In genomic region chr5:137305822-137306221, GRCm38 (mm10) we compare ENCODE assay signal across 8 mouse cellular contexts. TPM values are rescaled to one million over a fixed set of nuclear protein-coding genes. Genes with fewer than 3 reads are reported as not detected.
DNase-seq lines count a peak whose midpoint lies in the region; ATAC-seq and TF ChIP-seq lines count a peak whose summit lies in the region.

No protein-coding gene starts in this region.

- no peaks in the 10 kb centered on the region for H3K9me3 ChIP-seq in heart, embryonic 15.5 days (replicated peaks)
- peaks cover 8% of the 10 kb centered on the region for H3K9me3 ChIP-seq in G1E (replicated peaks)
- H3K9me3 ChIP-seq in hindbrain, embryonic 11.5 days (ENCODE audit: control insufficient read depth, low read length), result no peaks in the 10 kb centered on the region
- H3K9me3 ChIP-seq in midbrain, embryonic 12.5 days, result no peaks in the 10 kb centered on the region

- ATAC-seq in heart, embryonic 15.5 days (replicated peaks; ENCODE audit: insufficient number of reproducible peaks, insufficient read depth, low FRiP score, low read depth), result no peak
- ATAC-seq in G1E (ENCODE audit: extremely low read depth, insufficient number of reproducible peaks, low FRiP score, poor library complexity, severe bottlenecking), result no peak
- ATAC-seq in hindbrain, embryonic 11.5 days (ENCODE audit: low FRiP score), result no peak
- ATAC-seq in midbrain, embryonic 12.5 days (ENCODE audit: low FRiP score, low read depth), result no peak

- no peak for DNase-seq in heart, adult 8-10 months (ENCODE audit: low spot score)
- DNase-seq in G1E (ENCODE audit: low spot score), result no peak
- no peak for DNase-seq in hindbrain, embryonic 11.5 days (ENCODE audit: low spot score)
- no peak for DNase-seq in cerebellum, adult 2 months
- DNase-seq in left cerebral cortex, postnatal 10 days (ENCODE audit: extremely low spot score in 1 of 2, low spot score in 2 of 2), result no peak
- DNase-seq in thymus, postnatal 4 days, result no peak

- 65% methylated on average over 3 of the region's 3 CpGs for WGBS in heart, embryonic 15.5 days
- WGBS in hindbrain, embryonic 11.5 days, result 66% methylated on average over 3 of the region's 3 CpGs
- WGBS in midbrain, embryonic 12.5 days, result 70% methylated on average over 3 of the region's 3 CpGs
- WGBS in cerebellum, adult 2 months, result 43% methylated on average over 3 of the region's 3 CpGs

- TF ChIP-seq CTCF in G1E (IDR thresholded peaks at IDR 0.05; ENCODE audit: low read depth, low read length), result no peak
- no peak for TF ChIP-seq CTCF in cerebellum, adult 2 months (IDR thresholded peaks at IDR 0.05; ENCODE audit: borderline replicate concordance, insufficient read depth, low read depth, low read length)

- intact Hi-C loops in left cerebral cortex, postnatal 10 days (cut with DNase I), result no loop called here

- peak overlapping the region; percentile 12; the same call in 1 of the 2 replicates for H3K9ac ChIP-seq in heart, embryonic 15.5 days
- H3K9ac ChIP-seq in hindbrain, embryonic 11.5 days (ENCODE audit: low read depth, low read length), result no peak overlapping the region
- peak overlapping the region; percentile 94; the same call in 1 of the 2 replicates for H3K9ac ChIP-seq in midbrain, embryonic 12.5 days (replicated peaks)

- peak overlapping the region; percentile 64 for H3K4me2 ChIP-seq in heart, embryonic 15.5 days
- H3K4me2 ChIP-seq in hindbrain, embryonic 11.5 days (replicated peaks; ENCODE audit: low read depth, low read length), result peak overlapping the region; percentile 57
- peak overlapping the region; percentile 67 for H3K4me2 ChIP-seq in midbrain, embryonic 12.5 days (replicated peaks)

- peak overlapping the region; percentile 96 for H3K4me3 ChIP-seq in heart, embryonic 15.5 days
- H3K4me3 ChIP-seq in G1E (ENCODE audit: low read depth, low read length), result peak overlapping the region; percentile 96
- peak overlapping the region; percentile 94 for H3K4me3 ChIP-seq in hindbrain, embryonic 11.5 days (ENCODE audit: low read depth, low read length)
- H3K4me3 ChIP-seq in midbrain, embryonic 12.5 days, result peak overlapping the region; percentile 94
- H3K4me3 ChIP-seq in cerebellum, adult 2 months (replicated peaks; ENCODE audit: insufficient read depth, low read depth, low read length), result no peak overlapping the region

- peaks cover 52% of the 10 kb centered on the region for H3K4me1 ChIP-seq in heart, embryonic 15.5 days (replicated peaks)
- peaks cover 68% of the 10 kb centered on the region for H3K4me1 ChIP-seq in G1E (ENCODE audit: insufficient read depth, low read depth, low read length)
- peaks cover 8% of the 10 kb centered on the region; the same call in 1 of the 2 replicates for H3K4me1 ChIP-seq in hindbrain, embryonic 11.5 days (replicated peaks; ENCODE audit: control insufficient read depth, insufficient read depth, low read length)
- H3K4me1 ChIP-seq in midbrain, embryonic 12.5 days, result peaks cover 28% of the 10 kb centered on the region
- H3K4me1 ChIP-seq in cerebellum, adult 2 months (ENCODE audit: control insufficient read depth, insufficient read depth, low read length), result peaks cover 3% of the 10 kb centered on the region; the same call in 1 of the 2 replicates

- H3K27me3 ChIP-seq in heart, embryonic 15.5 days, result no peaks in the 10 kb centered on the region
- H3K27me3 ChIP-seq in G1E (ENCODE audit: insufficient read depth, low read length), result no peaks in the 10 kb centered on the region
- no peaks in the 10 kb centered on the region for H3K27me3 ChIP-seq in hindbrain, embryonic 11.5 days (ENCODE audit: control insufficient read depth, insufficient read depth, low read length)
- H3K27me3 ChIP-seq in midbrain, embryonic 12.5 days, result no peaks in the 10 kb centered on the region
- H3K27me3 ChIP-seq in cerebellum, adult 2 months (ENCODE audit: control insufficient read depth, insufficient read depth, low read length), result no peaks in the 10 kb centered on the region

- no peak overlapping the region for H3K27ac ChIP-seq in heart, embryonic 15.5 days
- H3K27ac ChIP-seq in hindbrain, embryonic 11.5 days (ENCODE audit: low read depth, low read length), result no peak overlapping the region
- no peak overlapping the region for H3K27ac ChIP-seq in midbrain, embryonic 12.5 days (replicated peaks)
- H3K27ac ChIP-seq in cerebellum, adult 2 months (ENCODE audit: insufficient read depth, low read length), result no peak overlapping the region

- H3K36me3 ChIP-seq in heart, embryonic 15.5 days, result peaks cover 58% of the 10 kb centered on the region
- peaks cover 76% of the 10 kb centered on the region for H3K36me3 ChIP-seq in G1E (replicated peaks)
- H3K36me3 ChIP-seq in hindbrain, embryonic 11.5 days (ENCODE audit: control insufficient read depth, insufficient read depth, low read length), result peaks cover 17% of the 10 kb centered on the region; the same call in 1 of the 2 replicates
- H3K36me3 ChIP-seq in midbrain, embryonic 12.5 days, result peaks cover 65% of the 10 kb centered on the region

- no peak for TF ChIP-seq POLR2A in cerebellum, adult 2 months (IDR thresholded peaks at IDR 0.05; ENCODE audit: borderline replicate concordance, insufficient read depth, low read length)

RNA-seq across cellular contexts. Expression of gene Srrt, which starts 1.7 kb away (rescaled TPM):
- polyA plus RNA-seq in heart, embryonic 15.5 days (2015; fragmentation: Nextera tagmentation; extraction: Ambion mirVana), result 70.5 and 95.7 TPM in 2 replicates
- 10 to 100 TPM; 54.4 to 62.6 (median 60.3) TPM for total RNA-seq in heart, adult 8-10 months (2022)
- total RNA-seq in G1E (2014; fragmentation: Nextera tagmentation) (167 and 243 TPM in 2 replicates), G1E (2017) (185 and 189 TPM in 2 replicates)
- polyA plus RNA-seq in G1E (2012), result 329 and 331 TPM in 2 replicates
- polyA plus RNA-seq in hindbrain, embryonic 11.5 days (2014; fragmentation: Nextera tagmentation; extraction: Ambion mirVana), result 138 and 140 TPM in 2 replicates
- 178 and 180 TPM in 2 replicates for polyA plus RNA-seq in midbrain, embryonic 12.5 days (2016; fragmentation: Nextera tagmentation; extraction: Ambion mirVana)
- 208 and 224 TPM in 2 replicates for polyA plus RNA-seq in cerebellum, adult 2 months (2012; rRNA removed)
- 100 to 1,000 TPM; 164 to 170 TPM for total RNA-seq in left cerebral cortex, postnatal 10 days (2021)

RNA-seq across cellular contexts. Expression of gene Trip6, which starts 8.4 kb away (rescaled TPM):
- 37.7 and 53.3 TPM in 2 replicates for polyA plus RNA-seq in heart, embryonic 15.5 days (2015; fragmentation: Nextera tagmentation; extraction: Ambion mirVana)
- total RNA-seq in heart, adult 8-10 months (2022), result 10 to 100 TPM; 11.5 to 13.2 (median 12.4) TPM
- total RNA-seq in G1E (2014; fragmentation: Nextera tagmentation) (21.7 and 25.5 TPM in 2 replicates), G1E (2017) (4.6 and 8.8 TPM in 2 replicates)
- polyA plus RNA-seq in G1E (2012), result 57.8 and 77.7 TPM in 2 replicates
- polyA plus RNA-seq in hindbrain, embryonic 11.5 days (2014; fragmentation: Nextera tagmentation; extraction: Ambion mirVana), result 27.4 and 28.6 TPM in 2 replicates
- 34.9 and 43.3 TPM in 2 replicates for polyA plus RNA-seq in midbrain, embryonic 12.5 days (2016; fragmentation: Nextera tagmentation; extraction: Ambion mirVana)
- 10.3 and 11.0 TPM in 2 replicates for polyA plus RNA-seq in cerebellum, adult 2 months (2012; rRNA removed)
- total RNA-seq in left cerebral cortex, postnatal 10 days (2021), result 1 to 10 TPM; 4.1 to 4.9 TPM

RNA-seq across cellular contexts. Expression of gene Ufsp1, which starts 11.4 kb away (rescaled TPM):
- polyA plus RNA-seq in heart, embryonic 15.5 days (2015; fragmentation: Nextera tagmentation; extraction: Ambion mirVana), result 6.1 and 11.2 TPM in 2 replicates
- total RNA-seq in heart, adult 8-10 months (2022), result 10 to 100 TPM in 2 of 4 experiments, 1 to 10 TPM in 2; 7.7 to 10.4 (median 9.7) TPM
- 17.9 and 24.7 TPM in 2 replicates for total RNA-seq in G1E (2014; fragmentation: Nextera tagmentation)
- 11.7 and 13.8 TPM in 2 replicates for total RNA-seq in G1E (2017)
- 29.7 and 29.9 TPM in 2 replicates for polyA plus RNA-seq in G1E (2012)
- 8.6 and 9.0 TPM in 2 replicates for polyA plus RNA-seq in hindbrain, embryonic 11.5 days (2014; fragmentation: Nextera tagmentation; extraction: Ambion mirVana)
- 7.9 and 8.0 TPM in 2 replicates for polyA plus RNA-seq in midbrain, embryonic 12.5 days (2016; fragmentation: Nextera tagmentation; extraction: Ambion mirVana)
- polyA plus RNA-seq in cerebellum, adult 2 months (2012; rRNA removed), result 27.9 and 28.2 TPM in 2 replicates
- 10 to 100 TPM; 20.4 to 20.8 TPM for total RNA-seq in left cerebral cortex, postnatal 10 days (2021)

RNA-seq across cellular contexts. Expression of gene Ache, which starts 18.5 kb away (rescaled TPM):
- polyA plus RNA-seq in heart, embryonic 15.5 days (2015; fragmentation: Nextera tagmentation; extraction: Ambion mirVana), result 8.1 and 15.8 TPM in 2 replicates
- total RNA-seq in heart, adult 8-10 months (2022), result 1 to 10 TPM; 1.5 to 3.3 (median 1.9) TPM
- total RNA-seq in G1E (2014; fragmentation: Nextera tagmentation) (62.7 and 168 TPM in 2 replicates), G1E (2017) (7.4 and 7.8 TPM in 2 replicates)
- 36.5 and 46.4 TPM in 2 replicates for polyA plus RNA-seq in G1E (2012)
- polyA plus RNA-seq in hindbrain, embryonic 11.5 days (2014; fragmentation: Nextera tagmentation; extraction: Ambion mirVana), result 6.2 and 8.1 TPM in 2 replicates
- 5.0 and 5.3 TPM in 2 replicates for polyA plus RNA-seq in midbrain, embryonic 12.5 days (2016; fragmentation: Nextera tagmentation; extraction: Ambion mirVana)
- 155 and 165 TPM in 2 replicates for polyA plus RNA-seq in cerebellum, adult 2 months (2012; rRNA removed)
- 100 to 1,000 TPM in 1 of 2 experiments, 10 to 100 TPM in 1; 99.1 to 105 TPM for total RNA-seq in left cerebral cortex, postnatal 10 days (2021)

RNA-seq across cellular contexts. Expression of gene Slc12a9, which starts 27.6 kb away (rescaled TPM):
- polyA plus RNA-seq in heart, embryonic 15.5 days (2015; fragmentation: Nextera tagmentation; extraction: Ambion mirVana), result 6.5 and 10.4 TPM in 2 replicates
- total RNA-seq in heart, adult 8-10 months (2022), result 1 to 10 TPM; 1.3 to 2.1 (median 2.0) TPM
- total RNA-seq in G1E (2014; fragmentation: Nextera tagmentation), result 5.9 and 8.1 TPM in 2 replicates
- total RNA-seq in G1E (2017), result 2.3 and 3.1 TPM in 2 replicates
- polyA plus RNA-seq in G1E (2012), result 4.1 and 5.3 TPM in 2 replicates
- 7.1 and 7.5 TPM in 2 replicates for polyA plus RNA-seq in hindbrain, embryonic 11.5 days (2014; fragmentation: Nextera tagmentation; extraction: Ambion mirVana)
- 22.7 and 22.9 TPM in 2 replicates for polyA plus RNA-seq in midbrain, embryonic 12.5 days (2016; fragmentation: Nextera tagmentation; extraction: Ambion mirVana)
- 31.0 and 31.6 TPM in 2 replicates for polyA plus RNA-seq in cerebellum, adult 2 months (2012; rRNA removed)
- 10 to 100 TPM; 28.6 to 28.9 TPM for total RNA-seq in left cerebral cortex, postnatal 10 days (2021)
